Mouse (Mus musculus) cerebellum, postnatal 10 days (tissue): Measurements from ENCODE around the gene Ascl5.
A peak's percentile ranks its signal among the peaks of the same experiment; 100 is the strongest.

Experiments
- DNase-seq, 2 experiments: peaks; one replicate each; pipeline ENCODE4 v3.0.0; 2021; ENCODE audit warnings: mixed read lengths in 2 of 2

The Ascl5 gene

DNA sequence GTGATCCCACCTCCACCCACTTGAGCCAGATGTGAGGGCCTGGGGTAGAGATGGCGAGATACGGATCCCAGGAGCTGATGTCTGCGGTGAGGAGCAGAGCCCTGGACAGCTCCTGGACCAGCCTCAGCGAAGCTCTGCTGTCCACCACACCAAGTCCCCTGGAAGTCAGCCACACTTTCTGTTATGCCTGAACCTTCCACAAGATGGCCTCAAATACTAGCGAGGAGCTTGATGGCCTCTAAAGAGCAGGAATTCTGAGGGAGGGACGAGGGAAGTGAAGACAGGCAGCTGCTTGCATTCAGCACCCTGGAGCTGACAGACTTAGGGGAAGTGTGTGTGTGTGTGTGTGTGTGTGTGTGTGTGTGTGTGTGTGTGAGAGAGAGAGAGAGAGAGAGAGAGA, 861 bp downstream of the Ascl5 start:
- peak; percentile 92 to 95 for DNase-seq

- DNase-seq = peak; percentile 36 to 64
Observed at GRCm38 (mm10) chr1:136052547-136052946, 1.9 kb downstream of the Ascl5 start, which contains the start of gene Cacna1s. Cacna1s (plus strand) TSS chr1:136052750.

DNA sequence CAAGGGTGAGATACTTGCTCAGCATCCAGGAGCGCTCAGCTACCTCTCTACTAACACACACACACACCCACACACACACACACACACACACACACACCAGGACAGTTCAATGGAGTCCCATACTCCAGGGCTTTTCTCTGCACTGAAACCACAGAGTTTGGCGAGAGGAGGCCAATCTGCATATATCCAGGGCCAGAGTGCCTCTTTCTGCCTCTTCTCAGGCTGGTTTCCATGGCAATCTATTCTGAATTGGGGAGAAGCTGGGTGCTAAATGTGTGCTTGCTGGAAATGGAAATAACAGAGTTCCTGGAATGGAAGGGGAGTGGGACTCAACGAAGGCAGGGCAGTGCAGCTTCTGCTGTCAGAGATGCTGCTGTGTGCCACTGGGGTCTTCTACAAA, 5.2 kb downstream of the Ascl5 start:
- no peak for DNase-seq

GRCm38 (mm10) chr1:136058594-136058993, 8.0 kb downstream of the Ascl5 start:
- DNase-seq = no peak

- peak; percentile 94 to 95 for DNase-seq
Observed at GRCm38 (mm10) chr1:136061041-136061789, 10.6 kb downstream of the Ascl5 start.

- DNase-seq = no peak
Observed at GRCm38 (mm10) chr1:136061790-136062141, 11.2 kb downstream of the Ascl5 start.

DNA sequence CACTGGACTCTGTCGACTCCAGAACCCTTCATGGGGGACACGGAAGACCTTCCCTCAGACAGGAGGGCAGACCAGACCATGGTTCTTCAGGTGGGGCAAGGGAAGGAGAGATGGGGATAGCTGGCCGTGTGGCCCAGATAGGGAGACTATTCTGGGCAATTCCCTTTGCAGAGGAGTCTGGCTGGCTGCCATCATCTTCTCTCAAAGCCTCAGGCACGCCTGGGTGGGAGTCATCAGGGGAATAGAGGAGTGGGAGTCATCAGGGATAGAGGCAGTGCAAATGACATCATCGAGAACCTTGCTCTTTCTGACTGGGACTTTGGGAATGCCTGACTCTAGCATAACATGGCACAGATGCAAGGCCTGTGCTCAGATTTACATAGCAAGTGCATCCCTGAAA, 13.4 kb downstream of the Ascl5 start:
- peak in 1 of 2 experiments; percentile 32 for DNase-seq

GRCm38 (mm10) chr1:136066621-136067020, 16.0 kb downstream of the Ascl5 start:
- DNase-seq = no peak

GRCm38 (mm10) chr1:136067579-136067978, 17.0 kb downstream of the Ascl5 start:
- DNase-seq = no peak

GRCm38 (mm10) chr1:136076086-136076485, 25.5 kb downstream of the Ascl5 start:
- DNase-seq = peak; percentile 78 to 80

DNA sequence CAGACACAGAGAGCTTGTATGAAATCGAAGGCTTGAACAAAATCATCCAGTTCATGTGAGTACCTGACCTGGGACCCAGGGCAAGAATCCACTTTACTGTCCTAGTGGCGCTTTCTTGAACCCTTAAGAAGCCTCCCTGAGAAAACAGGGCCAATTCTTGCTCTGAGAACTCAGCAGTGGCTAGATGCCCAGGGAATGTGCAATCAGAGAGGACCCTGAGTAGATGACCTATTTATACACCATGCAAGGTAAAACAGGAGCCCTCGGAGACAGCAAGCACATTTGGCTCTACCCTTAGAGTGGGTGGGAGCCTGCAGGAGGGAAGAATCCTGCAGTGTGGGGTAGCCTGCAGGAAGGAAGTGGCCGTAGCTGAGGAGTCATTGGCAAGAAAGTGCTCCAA, 27.1 kb downstream of the Ascl5 start:
- DNase-seq = peak in 1 of 2 experiments; percentile 33

DNA sequence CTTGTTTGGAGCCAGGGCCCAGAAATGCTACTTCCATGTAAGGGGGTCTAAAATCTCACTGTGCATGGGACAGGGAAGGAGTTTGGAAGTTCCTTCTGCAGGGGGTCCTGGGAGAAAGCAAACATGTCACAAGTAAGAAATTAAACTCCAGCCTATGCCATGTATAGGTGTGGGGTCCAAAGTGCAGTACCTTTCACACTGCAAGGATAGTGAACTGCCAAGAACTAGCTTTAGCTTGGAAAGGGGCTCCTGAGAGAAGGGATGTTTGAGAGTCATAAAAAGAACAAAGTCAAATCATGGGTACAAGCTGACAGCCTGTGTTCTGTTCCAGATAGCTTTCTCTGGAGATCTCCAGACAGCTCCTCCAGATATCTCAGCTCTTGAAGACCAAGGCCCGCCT, 30.6 kb downstream of the Ascl5 start:
- DNase-seq = no peak

DNA sequence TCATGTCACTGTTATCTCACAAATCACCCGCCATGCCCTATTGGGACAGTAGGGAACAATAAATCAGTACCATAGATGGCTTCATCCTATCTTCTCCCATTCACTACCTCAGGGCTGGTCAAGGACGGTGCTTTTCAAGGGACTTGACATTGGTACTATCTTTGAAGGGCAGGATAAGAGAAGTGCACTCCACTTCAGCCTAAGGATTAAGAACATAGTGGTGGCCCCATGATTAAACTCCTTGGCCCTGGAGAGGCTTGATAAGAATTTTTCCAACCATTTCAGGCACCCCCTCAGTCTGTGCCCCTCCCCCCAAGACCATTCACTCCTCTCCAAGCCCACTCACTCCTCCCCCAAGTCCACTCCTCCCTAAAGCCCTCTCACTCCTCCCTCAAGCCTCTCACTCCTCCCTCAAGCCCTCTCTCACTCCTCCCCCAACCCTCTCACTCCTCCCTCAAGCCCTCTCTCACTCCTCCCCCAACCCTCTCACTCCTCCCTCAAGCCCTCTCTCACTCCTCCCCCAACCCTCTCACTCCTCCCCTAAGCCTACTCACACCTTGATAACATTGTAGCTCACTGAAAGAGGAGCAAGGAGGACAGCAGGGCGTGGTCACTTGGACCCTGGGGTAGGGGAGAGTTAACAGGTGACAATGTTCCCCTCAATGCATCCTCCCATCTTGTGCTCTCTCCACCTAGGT, 35.5 kb downstream of the Ascl5 start:
- no peak for DNase-seq

DNA sequence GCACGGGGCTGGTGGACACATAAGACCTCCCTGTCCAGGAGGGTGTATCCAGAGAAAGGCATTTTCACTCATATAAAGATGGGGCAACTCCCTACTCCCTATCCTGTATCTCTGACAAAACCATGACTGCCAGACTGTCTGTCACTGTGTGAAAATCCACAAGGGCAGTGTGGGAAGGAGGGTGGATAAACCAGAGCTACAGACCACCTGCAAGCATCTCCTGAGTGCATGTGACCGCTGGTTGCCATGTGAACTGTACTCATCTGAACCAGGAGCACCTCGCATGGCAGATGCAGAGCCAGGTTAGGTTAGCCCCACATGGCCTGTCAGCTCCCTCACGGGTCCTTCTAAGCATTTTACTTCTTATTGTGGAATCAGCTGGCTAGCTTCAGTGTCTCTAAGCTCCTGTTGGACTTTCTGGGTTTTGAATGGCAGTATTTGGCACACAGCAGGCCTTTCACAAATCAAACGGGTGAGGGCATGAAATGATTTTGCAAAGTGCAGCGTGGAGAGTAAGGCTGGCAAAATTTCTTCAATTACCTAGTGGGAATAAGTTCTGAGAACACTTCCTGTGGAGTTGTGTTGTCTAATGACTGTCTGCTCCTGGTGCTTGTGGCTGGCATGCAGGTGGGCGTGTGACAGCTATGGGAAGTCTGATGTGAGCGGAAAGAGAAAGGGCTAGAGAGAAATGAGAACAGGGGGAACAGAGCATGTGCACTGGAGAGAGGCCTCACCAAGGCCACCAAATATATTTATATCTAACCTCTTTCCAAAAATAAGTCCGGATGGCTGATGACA, 39.0 kb downstream of the Ascl5 start:
- no peak for DNase-seq

DNA sequence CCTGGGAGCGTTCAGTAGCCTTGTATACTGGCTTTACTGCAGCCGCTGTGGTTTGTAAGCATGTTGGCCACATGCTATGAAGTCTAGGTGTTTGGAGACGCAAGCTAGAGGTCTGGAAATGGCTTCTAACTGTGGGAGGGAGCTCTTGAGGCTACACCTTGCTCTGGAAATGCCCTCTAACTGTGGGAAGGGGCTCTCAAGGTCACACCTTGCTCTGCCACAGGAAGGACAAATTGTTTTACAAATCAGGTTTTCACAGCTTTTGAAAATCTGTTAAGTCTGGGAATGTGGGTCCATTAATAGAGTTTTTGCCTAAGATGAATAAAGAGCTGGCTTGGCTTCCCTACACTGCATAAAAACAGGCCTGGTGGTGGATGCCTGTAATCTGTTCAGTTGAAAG, 43.1 kb downstream of the Ascl5 start:
- DNase-seq = no peak

DNA sequence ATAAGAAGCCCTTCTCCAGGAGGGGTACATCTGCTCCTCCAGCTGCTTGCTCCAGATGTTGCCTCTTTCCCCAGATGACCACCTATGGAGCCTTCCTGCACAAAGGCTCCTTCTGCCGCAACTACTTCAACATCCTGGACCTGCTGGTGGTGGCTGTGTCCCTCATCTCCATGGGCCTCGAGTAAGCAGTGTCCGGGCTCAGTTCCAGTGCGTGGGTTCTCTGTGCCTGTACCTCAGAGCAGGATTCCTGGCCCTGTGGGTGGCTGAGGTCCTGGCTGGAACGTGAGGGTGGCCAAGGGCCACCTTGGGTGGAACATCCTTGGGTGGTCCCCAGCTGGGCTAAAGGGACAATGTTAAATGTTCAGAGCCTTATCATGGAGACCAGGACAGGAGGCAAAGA, 44.2 kb downstream of the Ascl5 start:
- no peak for DNase-seq
